Mouse (Mus musculus) cerebellum, postnatal 14 days (tissue): ENCODE results near the gene Tnfsf9.
A peak's percentile ranks its signal among the peaks of the same experiment; 100 is the strongest.

Experiments
- DNase-seq, 2 experiments: peaks; one replicate each; pipeline ENCODE4 v3.0.0; 2021; ENCODE audit warnings: mixed read lengths in 2 of 2

The Tnfsf9 gene

GRCm38 (mm10) chr17:57105181-57106034 lies at the start of gene Tnfsf9:
TSS of gene Tnfsf9 (plus strand) at chr17:57105325.
- DNase-seq, result peak; percentile 60 to 61

GRCm38 (mm10) chr17:57056246-57056645 lies 48.9 kb upstream of the Tnfsf9 start:
- no peak for DNase-seq

GRCm38 (mm10) chr17:57058891-57059485 lies 46.1 kb upstream of the Tnfsf9 start, which contains the start of gene Crb3:
TSS of gene Crb3 (plus strand) at chr17:57059105.
- DNase-seq, result peak; percentile 63 to 73

GRCm38 (mm10) chr17:57059486-57059977 lies 45.6 kb upstream of the Tnfsf9 start, which contains the start of gene Slc25a23:
TSS of gene Slc25a23 (minus strand) at chr17:57059863.
- peak; percentile 86 to 89 for DNase-seq

- DNase-seq, result peak; percentile 97
Observed at GRCm38 (mm10) chr17:57060231-57060801, 44.8 kb upstream of the Tnfsf9 start.

DNA sequence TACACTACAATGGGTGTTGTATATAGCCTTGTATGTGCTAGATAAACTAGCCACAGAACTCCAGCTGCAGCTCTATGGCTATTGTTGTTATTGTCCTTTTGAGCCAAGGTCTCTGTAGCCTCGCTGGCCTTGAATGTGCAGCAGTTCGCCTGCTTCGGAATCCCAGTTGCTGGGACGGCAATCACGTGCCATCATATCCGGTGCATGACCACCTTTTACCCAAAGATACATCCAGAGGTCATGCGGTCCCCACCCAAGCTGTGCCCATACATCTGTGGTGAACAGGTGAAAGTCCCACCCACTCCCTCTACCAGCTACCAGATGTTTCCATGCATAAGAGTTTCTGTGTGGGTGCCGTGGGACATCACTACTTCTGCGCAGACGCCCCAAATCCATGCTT lies 44.1 kb upstream of the Tnfsf9 start:
- no peak for DNase-seq

GRCm38 (mm10) chr17:57062011-57062521 lies 43.1 kb upstream of the Tnfsf9 start:
- DNase-seq, result peak; percentile 62 to 71

GRCm38 (mm10) chr17:57062548-57062947 lies 42.6 kb upstream of the Tnfsf9 start:
- no peak for DNase-seq

- no peak for DNase-seq
Observed at GRCm38 (mm10) chr17:57063031-57063430, 42.1 kb upstream of the Tnfsf9 start.

GRCm38 (mm10) chr17:57066908-57067307 lies 38.2 kb upstream of the Tnfsf9 start:
- no peak for DNase-seq

DNA sequence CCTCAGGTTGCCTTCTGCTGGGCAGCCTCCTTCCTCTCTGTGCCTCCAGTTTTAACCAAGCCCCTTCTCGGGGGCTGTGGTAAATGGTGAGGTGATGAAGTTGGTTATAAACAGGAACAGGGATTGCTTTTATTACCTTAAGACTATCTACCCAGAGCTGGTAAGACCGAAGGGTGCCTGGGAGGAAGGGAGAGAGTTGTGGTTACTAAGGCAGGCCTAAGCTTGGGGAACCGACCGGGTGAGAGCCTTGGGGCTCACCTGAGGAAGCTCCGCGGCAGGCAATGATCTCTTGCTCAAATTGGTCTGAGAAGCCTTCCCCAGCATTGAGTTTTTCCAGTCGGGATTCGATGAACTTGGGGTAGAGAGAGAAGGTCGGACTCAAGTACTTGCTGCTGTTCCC lies 34.9 kb upstream of the Tnfsf9 start:
- DNase-seq, result no peak

DNA sequence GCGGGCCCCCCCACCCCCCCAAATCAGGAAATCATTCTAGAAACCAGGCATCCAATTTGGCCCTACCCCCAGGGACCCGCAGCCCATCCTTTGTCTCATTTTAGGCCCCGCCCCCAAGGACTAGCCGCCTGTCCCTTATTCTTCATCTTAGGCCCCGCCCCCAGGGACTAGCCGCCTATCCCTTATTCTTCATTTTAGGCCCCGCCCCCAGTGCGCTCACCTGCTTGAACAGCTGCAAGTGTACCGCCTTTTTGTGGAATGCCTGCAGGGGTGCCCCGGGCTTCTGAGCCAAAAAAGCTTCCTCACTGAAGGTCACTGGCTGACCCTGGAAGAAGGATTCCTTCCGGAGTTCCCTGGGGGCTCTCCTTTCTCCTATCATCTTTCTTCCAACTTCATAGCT lies 34.4 kb upstream of the Tnfsf9 start:
- no peak for DNase-seq

DNA sequence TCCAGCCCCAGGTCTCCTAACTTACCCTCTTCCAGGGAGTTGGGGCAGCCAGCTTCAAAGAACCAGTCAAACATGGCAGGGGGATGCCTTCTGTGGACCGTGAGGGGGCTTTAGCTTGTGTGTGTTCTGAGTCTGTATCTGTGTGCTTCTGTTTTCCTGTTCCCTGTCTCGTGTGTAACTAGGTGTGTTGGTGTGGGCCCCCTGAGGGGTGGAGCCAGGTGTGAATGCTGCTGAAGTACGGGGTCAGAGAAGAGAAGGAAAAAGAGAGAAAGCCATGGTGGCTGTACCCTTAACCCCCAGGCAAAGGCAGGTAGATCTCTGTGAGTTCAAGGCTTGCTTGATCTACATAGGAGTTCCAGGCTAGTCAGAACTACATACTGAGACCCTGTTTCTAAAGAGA lies 28.2 kb upstream of the Tnfsf9 start:
- DNase-seq, result no peak

- no peak for DNase-seq
Observed at GRCm38 (mm10) chr17:57078336-57078735, 26.8 kb upstream of the Tnfsf9 start, which contains the start of gene Dennd1c. TSS of gene Dennd1c (minus strand) at chr17:57078514.

DNA sequence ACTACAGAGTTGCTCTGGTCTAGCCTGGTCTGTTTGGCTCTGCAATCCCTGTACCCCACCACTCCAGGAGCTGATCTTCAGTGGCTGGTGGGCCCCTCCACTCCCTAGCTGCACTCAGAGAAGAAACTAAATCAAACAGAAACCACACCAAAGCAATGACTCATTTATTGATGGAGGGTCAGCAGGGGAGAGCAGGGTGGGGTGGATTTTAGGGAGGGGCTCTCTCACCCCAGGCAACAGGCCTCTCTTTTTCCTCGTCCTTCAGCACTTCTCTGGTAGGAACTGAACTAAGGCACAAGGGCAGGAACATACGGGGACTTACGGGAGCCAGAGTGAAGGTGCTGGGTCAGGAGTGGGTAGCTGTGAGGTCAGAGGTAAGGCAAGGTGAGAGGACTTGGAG lies 25.2 kb upstream of the Tnfsf9 start:
- DNase-seq, result no peak

GRCm38 (mm10) chr17:57081234-57081842 lies 23.8 kb upstream of the Tnfsf9 start:
- peak in 1 of 2 experiments; percentile 26 for DNase-seq

DNA sequence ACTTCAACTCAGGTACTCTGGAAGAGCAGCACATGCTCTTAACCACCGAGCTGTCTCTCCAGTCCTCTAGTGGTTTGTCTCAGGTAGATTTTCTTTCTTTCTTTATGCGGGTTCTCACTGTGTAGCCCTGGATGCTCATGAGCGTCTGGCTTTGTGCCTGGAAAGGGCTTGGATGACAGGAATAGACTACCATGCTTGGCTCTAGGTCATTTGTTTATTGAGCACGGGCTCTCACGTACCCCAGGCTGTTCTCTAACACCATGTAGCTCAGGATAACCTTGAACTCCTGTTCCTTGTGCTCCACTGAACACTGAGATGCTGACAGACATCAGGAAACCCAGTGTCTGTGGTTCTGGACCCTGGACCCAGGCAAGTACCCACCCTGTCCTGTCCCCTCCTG lies 22.6 kb upstream of the Tnfsf9 start:
- peak; percentile 79 to 83 for DNase-seq

- DNase-seq, result peak; percentile 98 to 99
Observed at GRCm38 (mm10) chr17:57085970-57086757, 19.0 kb upstream of the Tnfsf9 start.

GRCm38 (mm10) chr17:57087049-57087832 lies 17.9 kb upstream of the Tnfsf9 start, which contains the start of gene Tubb4a:
TSS of gene Tubb4a (minus strand) at chr17:57087782.
- peak; percentile 92 to 94 for DNase-seq

- no peak for DNase-seq
Observed at GRCm38 (mm10) chr17:57094222-57094621, 10.9 kb upstream of the Tnfsf9 start.
